ENCODE assay signal across 8 mouse cellular contexts in genomic region chr17:83938671-83939244, GRCm38 (mm10).
DNase-seq lines count a peak whose midpoint lies in the region.

No protein-coding gene starts in this region.

- peak; percentile 75 for DNase-seq in embryo, embryonic 10.5 days (ENCODE audit: low spot score)
- no peak for DNase-seq in embryo, embryonic 10 days (ENCODE audit: low spot score)
- peak; percentile 65 for DNase-seq in cerebellum, adult 9-11 months
- DNase-seq in frontal cortex, postnatal 36 days (ENCODE audit: low spot score in 2 of 2) = peak; percentile 35 to 45
- peak; percentile 82 for DNase-seq in kidney, adult 9 months
- DNase-seq in left cerebral cortex, postnatal 4 days = peak; percentile 73
- peak; percentile 62 for DNase-seq in right cerebral cortex, postnatal 25 days
- no peak for DNase-seq in spleen, postnatal 36 days (ENCODE audit: low spot score in 2 of 2)

- intact Hi-C loops in left cerebral cortex, postnatal 4 days (cut with DNase I) = no loop called here

Comparison
In these comparisons a context has a peak if more than half of its experiments do, and no peak if none do; other contexts are left out.
1. DNase-seq: peak in embryo, embryonic 10.5 days (single experiment), cerebellum, adult 9-11 months (single experiment), frontal cortex, postnatal 36 days (2 of 2), kidney, adult 9 months (single experiment), left cerebral cortex, postnatal 4 days (single experiment) and right cerebral cortex, postnatal 25 days (single experiment); none in embryo, embryonic 10 days (single experiment) and spleen, postnatal 36 days (0 of 2).